Mouse (Mus musculus): ENCODE data around the gene Ano6. TPM values are rescaled to one million over a fixed set of nuclear protein-coding genes. Genes with fewer than 3 reads are reported as not detected.
A peak's percentile ranks its signal among the peaks of the same experiment; 100 is the strongest.

The Ano6 gene
- total RNA-seq, 1 experiment from 2014 or later, result 32.2 TPM

DNA sequence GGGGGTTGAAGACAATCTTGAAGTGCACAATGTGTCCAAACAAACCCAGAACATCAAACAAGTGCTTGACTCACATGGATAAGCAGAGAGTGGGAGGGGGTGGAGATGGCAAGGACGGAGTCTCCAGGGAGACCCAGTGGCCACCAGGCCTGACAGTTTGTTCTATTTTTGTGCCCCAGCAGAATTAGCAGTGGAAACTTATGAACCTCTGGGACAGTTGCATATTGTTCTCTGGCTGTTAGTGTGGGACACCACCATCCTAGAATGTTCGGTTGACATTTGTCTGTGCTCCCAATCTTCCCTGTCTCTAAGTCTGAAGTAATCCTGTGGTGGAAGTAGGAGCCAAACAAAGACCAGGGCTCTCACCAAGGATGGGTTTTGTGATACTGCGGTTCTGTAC is 124.3 kb downstream of the Ano6 start:
- no peak for ATAC-seq (replicated peaks; ENCODE audit: low read depth, poor library complexity, severe bottlenecking)

DNA sequence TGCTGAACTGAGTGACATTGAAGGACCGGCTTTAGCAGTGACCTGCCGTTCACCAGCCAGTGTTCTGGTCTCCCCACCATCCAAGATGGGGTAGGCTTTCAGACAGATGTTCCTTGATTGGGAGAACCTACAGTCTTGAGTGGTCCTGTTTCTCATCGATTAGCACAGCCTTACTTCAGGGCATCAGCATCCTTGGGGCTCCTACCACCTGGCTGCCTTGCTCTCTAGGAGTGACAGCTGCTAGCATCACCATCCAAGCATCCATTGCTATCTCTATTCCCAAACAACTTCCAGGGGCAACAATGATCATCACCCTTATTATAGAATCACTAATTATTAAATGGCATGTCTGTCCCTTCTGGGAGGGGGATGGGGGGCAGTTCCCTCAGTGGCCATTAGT is 124.8 kb downstream of the Ano6 start:
- ATAC-seq (replicated peaks; ENCODE audit: low read depth, poor library complexity, severe bottlenecking), result no peak

DNA sequence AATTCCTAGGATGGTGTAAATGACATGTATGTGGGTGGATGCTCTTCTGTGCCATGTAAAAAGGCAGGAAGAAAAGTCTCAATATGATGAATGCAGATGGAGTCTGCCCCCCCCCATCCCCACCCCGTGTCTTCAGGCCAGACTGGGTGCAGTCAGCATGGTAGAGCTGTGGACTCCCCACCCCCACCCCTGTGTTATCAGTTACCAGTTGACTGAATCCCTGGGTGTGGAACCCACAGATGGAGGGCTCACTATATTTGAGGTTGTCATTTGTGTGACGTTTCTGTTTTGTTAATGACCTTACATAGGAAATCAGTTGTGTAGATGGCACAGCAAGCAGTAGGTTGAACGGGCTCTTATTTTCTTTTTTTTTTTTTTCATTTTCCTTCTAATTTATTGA is 126.7 kb downstream of the Ano6 start:
- no peak; the same call in 1 of the 2 replicates for ATAC-seq (replicated peaks; ENCODE audit: low read depth, poor library complexity, severe bottlenecking)

DNA sequence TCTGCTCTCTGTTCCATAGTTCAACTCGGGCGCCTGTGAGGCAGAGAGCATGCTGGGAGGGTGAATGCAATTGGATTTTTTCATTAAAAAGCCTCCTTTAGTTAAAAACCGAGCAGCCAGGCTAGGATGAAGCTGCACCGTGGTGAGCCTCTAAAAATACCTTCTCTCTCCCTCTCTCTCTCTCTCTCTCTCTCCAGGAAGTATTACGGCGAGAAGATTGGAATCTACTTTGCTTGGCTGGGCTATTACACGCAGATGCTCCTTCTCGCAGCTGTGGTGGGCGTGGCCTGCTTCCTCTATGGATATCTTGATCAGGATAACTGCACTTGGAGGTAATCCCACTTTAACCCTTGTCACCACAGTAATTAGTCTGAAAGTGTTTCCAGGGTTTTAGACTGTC is 129.4 kb downstream of the Ano6 start:
- ATAC-seq (replicated peaks; ENCODE audit: low read depth, poor library complexity, severe bottlenecking), result 0 out of 2 replicates have a peak, but pooled peaks have one; percentile 12

DNA sequence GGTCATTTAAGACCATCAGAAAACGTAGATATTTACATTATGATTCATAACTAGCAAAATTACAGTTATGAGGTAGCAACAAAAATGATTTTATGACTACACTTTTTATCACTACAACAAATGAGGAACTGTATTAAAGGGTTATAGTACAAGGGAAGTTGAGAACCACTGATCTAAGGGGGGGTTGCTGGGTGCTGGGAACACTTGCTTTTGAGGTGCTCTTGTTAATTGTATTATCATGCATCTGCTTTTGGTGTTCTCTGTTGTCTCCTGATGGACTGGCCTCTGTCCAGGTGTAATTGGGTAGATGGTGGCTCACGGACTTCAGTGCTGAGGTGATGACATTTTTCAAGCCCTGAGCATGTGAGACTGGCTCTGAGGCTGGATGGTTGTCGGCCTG is 130.4 kb downstream of the Ano6 start:
- ATAC-seq (replicated peaks; ENCODE audit: low read depth, poor library complexity, severe bottlenecking), result no peak

DNA sequence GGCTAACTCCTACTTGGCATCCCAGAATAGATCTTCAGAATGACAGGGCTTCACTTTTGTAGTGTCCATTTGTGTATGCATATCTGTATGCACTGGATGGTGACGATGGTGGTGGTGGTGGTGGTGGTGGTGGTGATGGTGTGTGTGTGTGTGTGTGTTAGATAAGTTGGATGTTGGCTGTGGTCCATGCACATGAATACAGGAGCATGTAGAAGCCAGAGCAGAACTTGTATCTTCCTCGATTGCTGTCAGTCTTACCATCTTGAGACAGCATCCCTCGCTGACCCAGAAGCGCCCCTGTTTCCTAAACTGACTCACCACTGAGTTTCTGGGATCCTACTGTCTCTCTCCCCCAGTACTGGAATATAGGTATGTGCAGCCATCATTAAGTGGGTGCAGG is 131.0 kb downstream of the Ano6 start:
- peak; percentile 31 for ATAC-seq (replicated peaks; ENCODE audit: low read depth, poor library complexity, severe bottlenecking)

DNA sequence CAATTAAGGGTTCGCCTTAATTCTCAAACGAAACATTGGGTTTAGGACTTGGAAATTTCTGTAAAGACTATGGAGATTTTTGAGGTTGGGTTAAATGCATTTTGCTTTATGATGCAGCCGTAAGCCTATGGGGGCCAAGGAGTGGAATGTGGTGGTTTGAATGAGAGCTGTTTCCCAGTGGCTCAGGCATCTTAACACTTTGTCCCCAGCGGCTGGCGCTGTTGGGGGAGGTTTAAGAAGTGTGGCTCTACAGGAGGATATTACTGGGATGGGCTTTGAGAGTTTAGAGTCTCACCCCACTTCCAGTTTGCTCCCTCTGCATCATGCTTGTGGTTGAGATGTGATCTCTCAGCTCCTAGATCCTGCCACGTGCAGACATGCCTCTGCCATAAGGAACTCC is 131.9 kb downstream of the Ano6 start:
- ATAC-seq (replicated peaks; ENCODE audit: low read depth, poor library complexity, severe bottlenecking), result no peak

DNA sequence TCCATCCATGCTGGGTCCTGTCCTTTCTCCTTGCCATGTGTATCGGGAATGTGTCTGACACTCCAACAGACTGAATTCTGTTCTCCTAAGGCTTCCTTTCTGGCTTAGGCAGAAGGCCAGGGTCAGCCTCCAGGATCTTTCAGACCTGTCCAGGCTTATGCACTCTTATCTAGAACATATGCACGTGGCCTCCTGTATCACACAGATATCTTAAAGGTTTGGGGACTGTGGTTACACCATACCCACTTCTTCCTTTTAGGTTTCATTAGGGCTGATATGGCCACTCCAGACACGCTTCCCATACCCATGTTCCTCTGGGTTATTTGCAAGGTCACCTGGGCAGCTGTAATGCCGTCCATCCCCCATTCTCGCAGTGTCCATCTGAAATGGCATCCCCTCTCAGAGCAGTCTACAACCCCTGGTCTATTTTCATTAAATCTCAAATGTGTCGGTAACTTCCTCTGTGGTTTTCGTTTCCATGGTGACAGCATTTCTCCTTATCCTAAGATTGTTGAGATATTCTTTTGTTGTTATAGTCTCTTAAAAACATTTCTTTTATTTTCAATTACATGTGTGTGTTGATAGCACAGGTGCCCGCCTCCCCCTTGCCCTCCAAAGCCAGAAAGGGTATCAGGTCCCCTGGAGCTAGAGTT is 134.8 kb downstream of the Ano6 start:
- ATAC-seq (replicated peaks; ENCODE audit: low read depth, poor library complexity, severe bottlenecking), result peak; percentile 70

DNA sequence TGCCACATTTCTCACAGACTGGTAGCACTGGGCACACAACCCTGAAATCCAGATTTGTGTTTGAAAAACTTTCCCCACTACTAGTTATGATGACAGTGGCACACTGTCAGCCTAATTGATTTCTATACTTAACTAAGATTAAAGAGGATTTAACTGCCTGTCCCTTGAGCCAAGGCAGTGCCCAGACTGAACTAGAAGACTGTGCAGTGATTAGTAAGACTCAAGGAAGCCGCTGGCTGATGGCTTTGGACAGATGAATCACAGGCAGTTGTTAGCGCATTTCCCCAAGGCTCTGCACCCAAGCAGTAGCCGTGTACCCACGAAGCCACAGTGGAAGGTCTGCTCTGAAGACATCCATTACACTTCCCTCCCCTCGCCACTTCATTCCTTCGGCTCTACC is 138.4 kb downstream of the Ano6 start:
- ATAC-seq (replicated peaks; ENCODE audit: low read depth, poor library complexity, severe bottlenecking), result no peak

DNA sequence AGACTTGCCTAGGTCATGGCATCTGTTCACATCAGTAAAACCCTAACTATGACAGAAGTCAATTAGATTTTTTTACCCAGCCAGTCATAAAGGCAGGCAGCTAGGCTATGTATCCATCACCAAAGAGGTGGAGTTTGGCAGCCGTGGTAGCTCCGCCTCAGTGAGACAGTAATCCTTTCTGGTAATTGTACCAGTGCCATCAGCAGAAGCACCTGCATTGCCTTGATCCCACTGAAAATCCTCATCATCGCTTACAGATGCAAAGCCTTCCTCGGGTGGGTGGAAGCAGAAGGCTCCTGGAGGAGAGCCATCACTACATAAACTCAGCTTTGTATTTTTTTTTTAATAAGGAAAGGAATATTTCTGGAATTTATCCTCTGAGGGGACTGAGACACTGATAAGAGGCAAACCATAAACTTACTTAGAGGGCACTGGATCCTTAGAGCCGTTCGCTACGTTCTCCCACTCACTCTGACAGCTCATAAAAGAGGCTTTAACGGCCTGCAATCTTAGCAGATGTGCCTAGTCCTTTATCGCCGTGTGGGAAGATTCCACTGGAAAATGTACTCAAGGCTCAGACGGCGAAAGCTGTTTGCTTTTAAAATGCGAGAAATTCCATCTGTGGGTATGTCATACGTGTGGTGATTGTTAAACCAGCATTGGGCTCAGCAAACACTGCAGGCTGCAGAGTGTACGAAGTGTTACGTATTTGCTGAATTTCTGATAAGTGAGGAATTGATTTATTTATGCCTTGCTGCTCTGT is 140.6 kb downstream of the Ano6 start:
- ATAC-seq (replicated peaks; ENCODE audit: low read depth, poor library complexity, severe bottlenecking), result no peak

DNA sequence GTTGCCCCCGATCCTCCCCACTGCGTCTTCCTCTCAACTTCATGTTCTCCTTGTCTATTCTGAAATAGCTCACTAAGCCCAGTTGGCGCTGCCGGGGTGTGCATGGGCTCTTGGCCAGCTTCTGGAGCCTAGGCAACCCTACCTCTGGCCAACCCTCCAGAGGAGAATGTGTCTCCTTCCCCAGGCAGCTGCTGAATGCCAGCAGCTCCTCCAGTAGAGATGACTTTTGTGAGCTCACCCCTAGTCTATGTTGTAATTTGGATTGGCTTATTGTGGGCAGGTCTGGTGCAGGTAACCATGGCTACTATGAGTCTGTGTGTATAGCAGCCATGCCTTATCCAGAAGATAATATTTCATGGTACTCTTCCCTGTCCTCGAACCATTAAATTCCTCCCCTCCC is 141.7 kb downstream of the Ano6 start:
- no peak for ATAC-seq (replicated peaks; ENCODE audit: low read depth, poor library complexity, severe bottlenecking)

DNA sequence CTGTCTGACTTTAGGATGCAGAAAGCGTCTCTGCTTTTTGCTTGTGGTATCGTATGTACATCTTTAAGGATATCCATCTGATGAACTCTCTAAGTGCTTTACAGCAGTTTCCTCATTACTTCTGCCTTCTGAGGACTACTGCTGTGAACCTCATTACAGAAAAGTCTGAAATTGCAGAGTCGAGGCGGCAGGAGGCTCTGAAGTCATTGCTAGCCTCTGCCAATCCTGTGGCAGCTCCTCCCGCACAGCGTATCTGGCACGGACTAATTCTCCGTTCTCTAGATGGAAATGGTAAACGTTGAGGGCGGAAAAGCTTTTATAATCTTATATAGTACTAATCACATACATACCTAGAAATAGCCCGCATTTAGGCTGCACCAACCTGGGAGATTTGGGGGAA is 144.5 kb downstream of the Ano6 start:
- no peak for ATAC-seq (replicated peaks; ENCODE audit: low read depth, poor library complexity, severe bottlenecking)

DNA sequence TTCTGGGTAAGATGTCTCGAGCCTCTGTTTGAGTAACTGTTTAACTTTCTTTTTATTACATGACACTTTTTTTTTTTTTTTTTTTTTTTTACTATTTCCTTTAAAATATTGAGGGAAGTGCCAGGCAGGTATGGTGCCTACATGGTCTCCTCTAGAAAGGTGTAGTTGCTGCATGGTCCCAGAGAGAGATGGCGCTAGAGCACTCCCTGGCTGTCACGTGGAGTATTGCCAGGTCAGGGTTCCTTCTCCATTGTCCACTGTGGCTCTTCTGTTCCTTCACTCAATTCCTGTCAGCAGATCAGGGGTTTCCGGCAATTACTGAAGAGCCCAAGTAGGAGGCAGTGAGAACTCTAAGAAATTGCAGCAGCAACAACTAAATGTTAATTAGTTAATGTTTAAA is 152.8 kb downstream of the Ano6 start:
- peak; percentile 67; the same call in 1 of the 2 replicates for ATAC-seq (replicated peaks; ENCODE audit: low read depth, poor library complexity, severe bottlenecking)

DNA sequence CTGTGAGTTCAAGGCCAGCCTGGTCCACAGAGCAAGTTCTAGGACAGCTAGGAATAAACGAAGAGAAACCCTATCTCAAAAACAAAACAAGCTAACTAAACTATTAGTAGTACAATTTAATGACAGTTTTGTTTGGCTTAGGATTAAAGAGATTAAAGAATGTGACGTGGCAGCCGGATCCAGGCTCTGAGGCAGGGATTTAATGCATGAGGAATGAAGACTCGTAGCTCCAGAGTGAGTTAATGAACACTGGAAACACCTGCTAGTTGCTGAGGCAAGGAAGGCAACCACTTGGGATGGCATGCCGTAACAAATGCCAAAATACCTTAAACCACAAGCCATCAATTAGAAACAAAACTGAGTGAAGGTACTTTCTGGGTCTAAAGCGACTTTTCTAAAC is 153.7 kb downstream of the Ano6 start:
- ATAC-seq (replicated peaks; ENCODE audit: low read depth, poor library complexity, severe bottlenecking), result no peak

DNA sequence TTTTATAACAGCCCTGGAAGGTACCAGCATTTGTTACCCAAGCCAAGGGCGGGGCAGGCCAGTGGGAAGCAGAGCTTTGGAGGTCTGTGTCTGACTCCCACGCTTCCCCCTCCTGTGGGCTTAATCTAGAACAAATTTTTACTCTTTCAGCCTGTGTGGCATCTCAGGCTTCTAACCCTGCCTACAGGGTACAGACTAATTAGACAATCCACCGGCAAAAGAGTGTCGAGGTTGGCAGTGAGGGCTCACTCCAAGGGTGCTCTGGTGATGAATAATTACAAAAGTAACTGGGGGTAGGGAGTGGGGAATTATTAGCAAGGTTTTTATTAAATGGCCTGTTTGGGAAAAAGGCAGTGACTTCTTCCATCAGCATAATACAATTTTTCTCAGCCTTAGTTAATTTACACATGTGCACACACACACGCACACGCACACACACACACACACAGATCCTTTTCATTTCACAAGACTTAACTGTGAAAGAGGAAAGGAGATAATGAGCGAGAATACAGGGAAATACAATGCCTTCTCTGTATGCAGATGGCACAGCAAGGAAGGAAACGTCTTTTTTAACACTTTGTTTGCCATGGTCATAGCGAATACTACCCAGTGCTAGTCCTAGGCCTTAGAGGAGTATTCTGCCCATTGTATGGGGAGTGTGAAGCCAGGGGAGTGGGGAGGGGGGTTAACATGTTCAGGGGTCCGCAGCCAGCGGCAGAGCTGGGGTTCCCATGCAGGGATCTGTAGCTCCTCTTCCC is 155.5 kb downstream of the Ano6 start:
- ATAC-seq (replicated peaks; ENCODE audit: low read depth, poor library complexity, severe bottlenecking), result no peak

DNA sequence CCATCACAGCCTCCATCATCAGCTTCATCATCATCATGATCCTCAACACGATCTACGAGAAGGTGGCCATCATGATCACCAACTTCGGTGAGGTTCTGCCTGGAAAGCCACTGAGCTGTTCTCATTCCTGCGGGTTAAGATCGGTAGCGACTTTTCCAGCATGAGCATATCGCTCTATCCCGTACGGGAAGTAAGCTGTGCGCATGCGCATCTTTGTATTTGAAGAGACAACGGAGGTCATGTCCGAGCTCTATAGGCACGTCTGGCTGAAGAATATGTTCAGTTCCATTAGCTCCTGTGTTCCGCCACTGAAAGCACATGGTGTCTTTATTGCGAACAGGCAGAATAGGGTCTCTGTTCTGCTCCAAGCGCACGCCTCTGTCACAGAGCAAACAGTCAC is 157.8 kb downstream of the Ano6 start:
- no peak for ATAC-seq (replicated peaks; ENCODE audit: low read depth, poor library complexity, severe bottlenecking)

DNA sequence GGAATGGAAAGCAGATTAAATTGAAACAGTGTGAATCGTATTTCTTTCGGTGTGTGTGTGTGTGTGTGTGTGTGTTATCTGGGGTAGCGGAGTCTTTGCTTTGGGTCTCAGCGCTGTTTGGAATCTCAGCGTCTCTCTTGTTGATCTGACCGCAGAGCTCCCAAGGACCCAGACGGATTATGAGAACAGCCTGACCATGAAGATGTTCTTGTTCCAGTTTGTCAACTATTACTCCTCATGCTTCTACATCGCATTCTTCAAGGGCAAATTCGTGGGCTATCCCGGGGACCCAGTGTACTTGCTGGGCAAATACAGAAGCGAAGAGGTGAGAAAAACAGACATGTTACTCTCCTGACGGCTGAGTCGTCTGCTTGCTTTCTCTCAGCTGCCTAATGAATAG is 158.7 kb downstream of the Ano6 start:
- no peak for ATAC-seq (replicated peaks; ENCODE audit: low read depth, poor library complexity, severe bottlenecking)

DNA sequence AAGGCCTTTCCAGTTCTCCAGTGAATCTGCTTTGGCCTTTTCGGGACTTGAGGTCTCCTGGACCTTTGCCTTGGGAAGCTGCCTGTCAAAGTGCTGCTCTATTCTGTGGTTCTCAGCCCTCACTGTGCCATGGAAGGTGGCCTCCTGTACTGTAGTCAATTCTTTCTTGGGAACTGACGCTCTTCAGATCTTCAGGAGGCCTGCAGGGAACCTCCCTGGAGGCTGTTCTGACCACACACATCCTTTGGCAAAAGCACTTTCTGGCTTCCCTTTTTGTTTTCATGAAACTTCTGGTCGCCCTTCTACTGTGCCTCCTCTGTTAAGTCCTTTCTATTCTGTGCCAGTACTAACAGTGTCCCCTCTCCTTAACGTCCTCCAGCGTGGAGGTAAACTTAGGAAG is 160.9 kb downstream of the Ano6 start:
- ATAC-seq (replicated peaks; ENCODE audit: low read depth, poor library complexity, severe bottlenecking), result peak; percentile 64

DNA sequence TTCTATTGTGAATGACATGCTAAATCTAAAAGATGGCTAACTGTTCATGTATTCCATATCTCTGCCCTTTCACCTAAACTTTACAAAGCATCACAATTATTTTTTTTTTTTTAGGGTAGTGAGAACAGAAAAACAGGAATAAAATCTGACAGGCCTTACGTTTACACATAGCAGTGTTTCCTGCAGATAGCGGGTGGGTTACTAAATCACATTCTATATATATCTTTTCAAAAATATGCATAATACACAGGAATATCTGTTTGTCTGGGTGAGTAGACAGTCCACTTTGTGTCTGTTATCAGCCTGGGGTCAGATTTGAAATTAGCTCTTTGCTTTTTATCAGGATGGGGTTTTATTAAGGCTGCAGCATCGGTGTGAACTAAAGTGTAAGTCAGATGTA is 166.0 kb downstream of the Ano6 start:
- peak; percentile 71 for ATAC-seq (replicated peaks; ENCODE audit: low read depth, poor library complexity, severe bottlenecking)

DNA sequence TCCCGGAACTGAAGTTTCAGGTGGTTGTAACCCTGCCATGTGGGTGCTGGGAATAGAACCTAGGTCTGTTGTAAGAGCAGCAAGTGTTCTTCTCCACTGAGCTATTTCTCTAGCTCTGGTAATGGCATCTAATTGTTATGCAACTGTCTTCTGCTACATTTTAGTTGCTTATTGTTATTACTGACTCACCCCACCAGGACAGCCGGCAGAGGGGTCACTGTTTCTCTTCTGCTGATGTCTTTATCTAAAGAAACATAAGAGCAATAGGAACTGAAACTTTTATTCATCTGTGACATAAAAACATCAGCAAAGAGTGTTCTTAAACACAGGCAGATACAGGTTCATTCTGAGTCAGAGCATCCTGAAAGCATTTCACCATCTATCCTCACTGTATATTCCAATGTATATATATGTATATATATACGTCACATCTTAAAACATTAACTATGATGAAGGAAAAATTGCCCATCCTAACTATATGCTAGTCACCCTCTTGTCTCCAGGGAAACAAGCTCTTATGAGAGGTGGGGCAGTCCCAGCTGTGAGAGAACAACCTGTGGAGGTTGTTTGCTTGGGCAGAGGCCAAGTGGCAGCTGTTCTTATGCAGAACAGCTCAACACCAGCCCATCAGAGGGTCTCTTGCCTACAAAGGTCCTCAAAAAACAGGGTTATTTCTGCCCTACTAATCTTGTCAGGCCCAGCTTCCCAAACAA is 171.9 kb downstream of the Ano6 start:
- peak; percentile 46 for ATAC-seq (replicated peaks; ENCODE audit: low read depth, poor library complexity, severe bottlenecking)

DNA sequence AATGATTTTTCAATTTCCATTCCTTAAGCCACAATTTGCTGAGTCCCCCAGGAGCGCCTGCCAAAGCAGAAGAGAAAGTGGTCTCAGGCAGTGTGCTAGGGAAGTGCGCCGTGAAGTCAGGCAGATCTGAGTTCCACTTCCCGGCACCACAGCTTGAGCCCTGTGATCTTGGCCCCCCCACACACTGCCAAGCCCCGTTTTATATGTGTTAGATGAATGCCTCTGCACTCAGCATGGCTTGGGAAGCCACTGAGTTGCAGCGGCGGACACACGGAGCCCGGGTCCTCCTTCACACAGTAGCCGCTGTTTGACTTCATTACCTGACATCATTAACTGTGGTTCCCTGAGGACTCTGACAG is 172.5 kb downstream of the Ano6 start:
- ATAC-seq (replicated peaks; ENCODE audit: low read depth, poor library complexity, severe bottlenecking), result peak; percentile 86
